Mouse (Mus musculus) kidney, embryonic 14.5 days (tissue): ENCODE results near the gene Sdccag8. TPM values are rescaled to one million over a fixed set of nuclear protein-coding genes. Genes with fewer than 3 reads are reported as not detected.

Experiments used
- ATAC-seq: fragments of 200-750 bp; cut with Nextera tagmentation; 2 replicates; pipeline ENCODE4 v1.8.0; 2017; ENCODE audit warnings: moderate number of reproducible peaks, mild to moderate bottlenecking, moderate TSS enrichment, moderate library complexity; ENCODE audit not compliant: low FRiP score, low TSS enrichment
- H3K27ac ChIP-seq: fragments of 300-500 bp; sonication (generic); 2 replicates; pipeline ENCODE4 v1.5.1; 2014; ENCODE audit warnings: low read depth, mild to moderate bottlenecking, low read length, moderate library complexity, mixed read lengths
- H3K27me3 ChIP-seq: fragments of 300-500 bp; sonication (generic); 2 replicates; pipeline ENCODE4 v1.6.1; 2014; ENCODE audit warnings: mild to moderate bottlenecking, low read length; ENCODE audit not compliant: control insufficient read depth, insufficient read depth
- H3K36me3 ChIP-seq: fragments of 300-500 bp; sonication (generic); 2 replicates; pipeline ENCODE4 v1.6.1; 2014; ENCODE audit warnings: low read length, mixed read lengths; ENCODE audit not compliant: control insufficient read depth, insufficient read depth
- H3K4me1 ChIP-seq: fragments of 300-500 bp; sonication (generic); 2 replicates; pipeline ENCODE4 v1.6.1; 2014; ENCODE audit warnings: low read length, mixed read lengths; ENCODE audit not compliant: control insufficient read depth, insufficient read depth
- H3K4me2 ChIP-seq: fragments of 300-500 bp; sonication (generic); replicated peaks from 2 replicates; pipeline ENCODE4 v1.6.1; 2014; ENCODE audit warnings: low read depth, mild to moderate bottlenecking, low read length
- H3K4me3 ChIP-seq: fragments of 300-500 bp; sonication (generic); 2 replicates; pipeline ENCODE4 v1.5.1; 2014; ENCODE audit warnings: mild to moderate bottlenecking, low read length
- H3K9ac ChIP-seq: fragments of 300-500 bp; sonication (generic); 2 replicates; pipeline ENCODE4 v1.6.1; 2014; ENCODE audit warnings: low read depth, mild to moderate bottlenecking, low read length, moderate library complexity
- H3K9me3 ChIP-seq: fragments of 300-500 bp; sonication (generic); 2 replicates; pipeline ENCODE4 v1.6.1; 2016; ENCODE audit warnings: low read length; ENCODE audit not compliant: control insufficient read depth
- WGBS: fragments of 180-500 bp; shearing (Covaris S2); extraction: QIAGEN DNeasy Blood & Tissue Kit; methylation state at CpG from one replicate; pipeline ENCODE4 v1.1.7; 2014; 5-methylcytosine and 5-hydroxymethylcytosine counted together
- polyA plus RNA-seq: library from polyadenylated mRNA; unstranded; fragments of >200 nt; fragmentation: Nextera tagmentation; extraction: Ambion mirVana; gene quantifications from 2 replicates; pipeline ENCODE4 v1.2.1, GENCODE M21; 2014

The Sdccag8 gene
- polyA plus RNA-seq, 1 experiment from 2014 or later: 17.0 TPM

DNA sequence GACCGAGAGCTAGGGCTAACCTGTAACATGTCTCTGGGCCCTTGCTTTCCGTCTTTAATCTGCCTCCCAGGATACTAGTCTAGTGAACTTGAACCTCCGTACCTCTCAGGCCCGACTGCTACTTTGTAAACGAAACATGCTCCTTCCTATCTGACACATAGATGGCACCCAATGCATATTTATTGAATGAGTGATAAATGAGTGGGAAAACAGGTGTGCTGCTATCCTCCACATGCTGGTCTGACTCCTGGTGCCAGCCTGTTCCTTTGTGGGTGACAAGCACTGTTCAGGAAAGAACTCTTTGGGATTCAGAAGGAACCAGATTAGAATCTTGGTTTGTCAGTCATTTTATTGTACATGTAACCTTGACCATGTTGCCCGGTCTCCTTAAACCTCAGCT lies 134.9 kb downstream of the Sdccag8 start:
- WGBS: 91% methylated on average over 6 of the region's 6 CpGs
- H3K27me3 ChIP-seq: no peaks in the 10 kb centered on the region
- H3K9me3 ChIP-seq: no peaks in the 10 kb centered on the region
- H3K36me3 ChIP-seq: no peaks in the 10 kb centered on the region
- H3K4me3 ChIP-seq: no peak overlapping the region
- H3K27ac ChIP-seq: no peak overlapping the region
- no peaks in the 10 kb centered on the region for H3K4me1 ChIP-seq
- no peak overlapping the region for H3K4me2 ChIP-seq
- no peak overlapping the region for H3K9ac ChIP-seq
- ATAC-seq: no peak

DNA sequence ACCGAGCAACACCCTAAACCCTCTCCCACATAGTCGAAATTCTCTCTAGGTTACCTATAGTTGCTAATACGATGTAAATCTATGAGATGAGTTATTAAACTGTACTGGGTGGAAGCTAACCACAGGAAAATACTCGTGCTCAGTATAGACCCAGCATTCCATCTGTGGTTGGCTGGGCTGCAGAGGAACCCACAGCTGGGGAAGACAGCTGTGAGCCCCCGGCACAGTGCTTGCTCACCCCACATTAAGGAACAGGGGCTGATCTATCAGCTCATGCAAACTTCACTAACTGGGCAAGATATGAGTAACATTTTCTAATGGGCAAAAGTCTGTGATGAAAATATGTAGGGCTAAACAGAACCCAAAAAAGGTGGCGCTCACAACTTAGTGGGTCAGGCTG lies 135.6 kb downstream of the Sdccag8 start:
- no peak overlapping the region for H3K27ac ChIP-seq
- no peak overlapping the region for H3K4me3 ChIP-seq
- H3K4me2 ChIP-seq: no peak overlapping the region
- ATAC-seq: no peak
- no peak overlapping the region for H3K9ac ChIP-seq
- H3K9me3 ChIP-seq: no peaks in the 10 kb centered on the region
- H3K27me3 ChIP-seq: no peaks in the 10 kb centered on the region
- H3K4me1 ChIP-seq: no peaks in the 10 kb centered on the region
- WGBS: 88% methylated on average over 6 of the region's 6 CpGs
- no peaks in the 10 kb centered on the region for H3K36me3 ChIP-seq

DNA sequence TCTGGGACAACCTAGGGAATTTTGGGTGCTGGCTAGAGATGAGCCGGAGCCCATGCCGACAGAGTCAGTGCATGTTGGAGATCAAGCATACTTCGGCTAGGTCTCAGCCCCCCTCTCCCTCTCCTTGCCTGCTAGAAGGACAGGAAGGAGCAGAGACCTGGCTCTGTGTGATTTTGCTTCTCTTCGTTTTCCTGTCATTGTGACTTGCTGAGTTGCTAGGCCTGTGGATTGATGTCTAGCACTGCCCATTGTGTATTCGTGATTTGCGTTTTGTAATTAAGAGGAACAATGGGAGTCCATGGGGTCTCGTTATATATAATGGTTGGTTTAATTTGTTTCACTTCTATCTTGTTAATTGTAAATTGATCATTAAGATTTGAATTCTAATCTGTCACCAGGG lies 137.4 kb downstream of the Sdccag8 start:
- Histone ChIP-seq H3K9ac (no peak overlapping the region), H3K27ac (no peak overlapping the region), H3K27me3 (no peaks in the 10 kb centered on the region), H3K9me3 (no peaks in the 10 kb centered on the region), H3K4me2 (no peak overlapping the region), H3K4me3 (no peak overlapping the region), H3K36me3 (no peaks in the 10 kb centered on the region), H3K4me1 (no peaks in the 10 kb centered on the region)
- 69% methylated on average over 7 of the region's 7 CpGs for WGBS
- ATAC-seq: no peak

DNA sequence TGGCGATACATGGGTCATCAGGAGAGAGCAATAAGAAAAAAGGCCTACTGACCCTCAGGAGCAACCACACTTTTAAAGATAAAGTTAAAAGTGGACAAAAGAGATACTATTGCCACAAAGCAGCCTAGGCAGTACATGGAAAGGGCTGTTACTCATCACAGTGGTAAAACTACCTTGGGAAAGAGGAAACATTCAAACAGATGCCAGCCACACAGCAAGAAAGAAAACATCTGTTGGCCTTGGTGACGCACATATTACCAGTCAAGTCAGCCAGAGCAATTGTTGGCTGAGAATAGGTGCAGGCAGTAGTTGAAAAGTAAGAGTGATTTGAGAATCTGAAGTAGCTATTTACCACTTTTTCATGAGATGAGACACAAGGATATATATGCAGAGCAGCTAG lies 143.9 kb downstream of the Sdccag8 start:
- no peak for ATAC-seq
- no peak overlapping the region for H3K27ac ChIP-seq
- H3K36me3 ChIP-seq: no peaks in the 10 kb centered on the region
- H3K9ac ChIP-seq: no peak overlapping the region
- no peak overlapping the region for H3K4me3 ChIP-seq
- H3K4me1 ChIP-seq: 0 out of 2 replicates have a peak, but pooled peaks cover 3% of the 10 kb centered on the region
- WGBS: 79% methylated on average over 2 of the region's 2 CpGs
- no peaks in the 10 kb centered on the region for H3K27me3 ChIP-seq
- H3K9me3 ChIP-seq: no peaks in the 10 kb centered on the region
- no peak overlapping the region for H3K4me2 ChIP-seq

DNA sequence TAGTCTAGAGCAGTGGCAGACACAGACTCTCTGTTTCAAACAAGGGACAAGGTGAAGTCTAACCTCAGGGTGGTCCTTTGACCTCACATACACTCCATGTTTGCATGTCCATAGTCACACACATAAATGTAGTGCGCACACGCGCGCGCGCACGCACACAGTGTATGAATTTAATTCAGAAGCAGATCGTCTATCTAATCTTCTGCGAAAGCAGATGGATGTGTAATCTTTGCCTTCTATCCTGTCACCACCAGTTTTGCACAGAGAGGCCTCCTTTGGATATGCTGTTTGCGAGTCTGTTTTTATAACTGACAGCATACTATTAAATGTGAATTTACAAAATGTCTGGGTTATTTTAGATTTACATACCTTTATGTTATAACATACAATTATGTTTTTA lies 147.3 kb downstream of the Sdccag8 start:
- Histone ChIP-seq H3K4me1 (0 out of 2 replicates have a peak, but pooled peaks cover 3% of the 10 kb centered on the region), H3K36me3 (no peaks in the 10 kb centered on the region), H3K27ac (no peak overlapping the region), H3K9me3 (no peaks in the 10 kb centered on the region), H3K4me3 (no peak overlapping the region), H3K4me2 (no peak overlapping the region), H3K27me3 (no peaks in the 10 kb centered on the region), H3K9ac (no peak overlapping the region)
- WGBS: 95% methylated on average over 10 of the region's 10 CpGs
- no peak for ATAC-seq

DNA sequence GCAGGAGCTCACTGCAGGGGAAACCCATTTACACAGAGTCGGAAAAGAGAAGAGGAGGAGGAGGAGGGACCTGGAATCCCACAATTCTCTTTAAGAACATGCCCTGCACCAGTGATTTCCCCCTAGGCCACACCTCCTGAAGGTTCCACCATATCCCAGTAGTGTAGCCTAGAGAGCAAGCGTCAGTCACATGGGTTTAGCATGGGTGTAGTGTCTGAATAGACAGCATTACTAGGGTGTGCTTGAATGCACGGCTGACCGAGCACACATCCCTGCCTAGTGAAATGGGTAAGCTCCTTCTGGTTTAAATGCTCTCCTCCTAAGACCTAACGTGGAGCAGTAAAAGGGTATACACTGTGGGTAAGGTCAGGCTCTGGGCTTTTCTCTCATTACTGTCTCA lies 148.4 kb downstream of the Sdccag8 start:
- H3K36me3 ChIP-seq: no peaks in the 10 kb centered on the region
- ATAC-seq: peak; percentile 81
- no peak overlapping the region for H3K27ac ChIP-seq
- H3K4me2 ChIP-seq: no peak overlapping the region
- no peaks in the 10 kb centered on the region for H3K27me3 ChIP-seq
- H3K4me3 ChIP-seq: no peak overlapping the region
- WGBS: 57% methylated on average over 5 of the region's 5 CpGs
- no peak overlapping the region for H3K9ac ChIP-seq
- H3K4me1 ChIP-seq: 0 out of 2 replicates have a peak, but pooled peaks cover 3% of the 10 kb centered on the region
- no peaks in the 10 kb centered on the region for H3K9me3 ChIP-seq

DNA sequence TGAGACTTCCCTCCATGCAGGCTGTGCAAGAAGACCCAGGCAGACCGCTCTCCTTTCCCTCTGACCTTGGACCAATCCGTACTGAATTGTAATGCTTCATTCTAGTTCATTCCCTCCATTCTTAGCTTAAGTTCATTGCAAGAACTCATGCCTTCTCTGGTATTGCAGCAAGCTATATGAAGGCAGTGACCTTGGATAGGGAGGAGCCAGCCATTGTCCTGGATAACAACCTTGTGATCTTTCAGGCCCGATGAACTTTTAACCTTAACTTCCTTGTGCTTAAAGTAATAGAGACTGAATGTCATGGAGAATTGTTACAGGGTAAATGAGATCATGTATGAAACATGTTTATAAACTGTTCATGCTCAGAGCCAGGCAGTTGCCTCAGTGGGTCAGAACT lies 152.8 kb downstream of the Sdccag8 start:
- no peak overlapping the region for H3K27ac ChIP-seq
- 82% methylated on average over 3 of the region's 3 CpGs for WGBS
- ATAC-seq: no peak
- H3K9ac ChIP-seq: no peak overlapping the region
- H3K9me3 ChIP-seq: no peaks in the 10 kb centered on the region
- no peak overlapping the region for H3K4me2 ChIP-seq
- H3K4me3 ChIP-seq: no peak overlapping the region
- no peaks in the 10 kb centered on the region for H3K27me3 ChIP-seq
- 0 out of 2 replicates have a peak, but pooled peaks cover under 1% of the 10 kb centered on the region for H3K4me1 ChIP-seq
- no peaks in the 10 kb centered on the region for H3K36me3 ChIP-seq

DNA sequence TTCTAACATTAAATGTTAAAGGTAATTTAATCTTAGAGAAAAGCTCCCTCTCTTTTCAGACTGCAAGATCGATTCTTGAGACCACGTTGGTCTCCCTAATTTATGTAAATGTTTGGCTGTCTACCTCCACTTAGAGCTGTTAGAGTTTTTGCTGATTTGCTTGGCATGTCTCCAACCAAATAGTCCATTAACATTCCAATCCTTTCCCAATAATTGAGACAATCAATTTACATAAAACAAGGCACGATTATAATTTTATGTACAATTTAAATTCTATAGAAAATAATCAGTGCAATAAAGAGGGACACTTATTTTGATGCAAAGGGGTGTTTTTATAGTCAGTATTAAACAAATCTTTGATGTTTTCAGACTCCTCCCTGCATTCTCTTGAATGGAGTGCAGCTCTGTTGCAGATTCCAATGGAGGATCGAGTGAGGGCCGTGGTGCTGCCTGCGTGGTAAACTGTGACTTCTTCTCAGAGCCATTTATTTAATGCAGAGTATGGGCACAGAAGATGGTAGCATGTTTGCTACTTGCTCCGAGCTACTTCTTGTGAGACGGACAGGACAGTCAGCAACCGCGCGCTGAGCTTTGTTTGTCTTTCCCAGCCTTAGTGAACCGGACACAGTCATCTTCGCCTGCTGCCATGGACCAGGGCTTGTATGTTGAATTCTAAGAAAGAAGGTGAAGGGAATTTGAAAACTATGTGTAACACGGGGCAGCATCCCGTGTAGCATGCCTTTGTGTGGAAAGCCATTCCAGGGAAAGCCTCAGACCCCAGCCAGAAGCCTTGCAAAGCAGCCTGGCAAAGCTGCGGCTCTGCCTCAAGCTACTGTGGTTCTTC lies 156.4 kb downstream of the Sdccag8 start:
- H3K4me2 ChIP-seq: no peak overlapping the region
- no peak overlapping the region for H3K4me3 ChIP-seq
- ATAC-seq: no peak
- H3K9me3 ChIP-seq: no peaks in the 10 kb centered on the region
- H3K27me3 ChIP-seq: no peaks in the 10 kb centered on the region
- no peaks in the 10 kb centered on the region for H3K36me3 ChIP-seq
- WGBS: 72% methylated on average over 16 of the region's 16 CpGs
- H3K4me1 ChIP-seq: no peaks in the 10 kb centered on the region
- H3K27ac ChIP-seq: no peak overlapping the region
- H3K9ac ChIP-seq: no peak overlapping the region

DNA sequence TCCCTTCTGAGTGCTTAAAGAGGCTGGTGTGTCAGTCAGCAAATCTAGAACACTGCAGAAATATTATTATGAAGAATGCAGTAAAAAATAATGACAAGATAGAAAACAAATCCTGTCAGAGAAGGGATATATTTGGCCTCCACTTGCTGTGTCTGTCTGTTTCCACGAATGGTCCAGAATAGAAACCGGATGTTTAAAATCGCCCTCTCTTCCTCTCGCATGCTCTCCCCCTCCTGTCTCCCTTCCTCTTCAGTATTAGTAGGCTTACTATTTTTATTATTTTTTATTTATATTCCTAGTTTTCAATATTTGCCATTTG lies 157.0 kb downstream of the Sdccag8 start:
- no peaks in the 10 kb centered on the region for H3K9me3 ChIP-seq
- no peaks in the 10 kb centered on the region for H3K36me3 ChIP-seq
- ATAC-seq: no peak
- 91% methylated on average over 4 of the region's 4 CpGs for WGBS
- H3K27ac ChIP-seq: no peak overlapping the region
- no peak overlapping the region for H3K9ac ChIP-seq
- no peaks in the 10 kb centered on the region for H3K4me1 ChIP-seq
- no peak overlapping the region for H3K4me3 ChIP-seq
- no peak overlapping the region for H3K4me2 ChIP-seq
- no peaks in the 10 kb centered on the region for H3K27me3 ChIP-seq
